In genomic region chr7:44856265-44856916, GRCm38 (mm10) we compare ENCODE assay signal across 1 mouse cellular context.
TF ChIP-seq lines count a peak whose summit lies in the region.

No protein-coding gene starts in this region.

TF ChIP-seq in MEL, 35 proteins besides CTCF, POLR2A, EP300 and RAD21 (continued from another document):
- TF ChIP-seq NELFE (IDR thresholded peaks at IDR 0.05; ENCODE audit: low read depth, low read length) (no peak), ZNF384 (IDR thresholded peaks at IDR 0.05; ENCODE audit: low read depth, low read length) (peak; percentile 96), CHD2 (IDR thresholded peaks at IDR 0.05; ENCODE audit: low read length) (0 out of 2 replicates have a peak, but pooled peaks have one; percentile 23), TAL1 (IDR thresholded peaks at IDR 0.05; ENCODE audit: low read length) (peak; percentile 22; the same call in 1 of the 2 replicates), MXI1 (IDR thresholded peaks at IDR 0.05; ENCODE audit: low read depth, low read length) (peak; percentile 11; the same call in 1 of the 2 replicates), TCF12 (IDR thresholded peaks at IDR 0.05; ENCODE audit: low read depth, low read length) (peak; percentile 69; the same call in 1 of the 2 replicates), HCFC1 (IDR thresholded peaks at IDR 0.05; ENCODE audit: low read depth, low read length) (no peak), GATA1 (IDR thresholded peaks at IDR 0.05; ENCODE audit: low read depth, low read length) (peak; percentile 28; the same call in 1 of the 2 replicates)
